Mouse (Mus musculus): ENCODE data around the gene 4921504E06Rik. TPM values are rescaled to one million over a fixed set of nuclear protein-coding genes. Genes with fewer than 3 reads are reported as not detected.

The 4921504E06Rik gene
- polyA plus RNA-seq, 1 experiment from 2014 or later, result not detected

- Histone ChIP-seq H3K4me2 (no peak overlapping the region), H3K27me3 (ENCODE audit: insufficient read depth, low read length) (peaks cover 81% of the 10 kb centered on the region), H3K9ac (no peak overlapping the region), H3K4me3 (ENCODE audit: low read depth, low read length) (no peak overlapping the region), H3K27ac (ENCODE audit: low read depth) (no peak overlapping the region), H3K9me3 (ENCODE audit: low read depth, low read length) (no peaks in the 10 kb centered on the region), H3K4me1 (ENCODE audit: insufficient read depth) (no peaks in the 10 kb centered on the region), H3K36me3 (ENCODE audit: insufficient read depth) (no peaks in the 10 kb centered on the region)
- TF ChIP-seq CTCF (IDR thresholded peaks at IDR 0.05; ENCODE audit: low read depth), result no peak
- no peak for ATAC-seq (ENCODE audit: insufficient read depth)
- DNase-seq, result no peak
- 10% methylated on average over 5 of the region's 5 CpGs for WGBS
Observed at GRCm38 (mm10) chr2:19455228-19455627, 98.5 kb downstream of the 4921504E06Rik start.

GRCm38 (mm10) chr2:19452531-19453055, 101.1 kb downstream of the 4921504E06Rik start:
- DNase-seq (no peak), ATAC-seq (ENCODE audit: insufficient read depth) (no peak)
- no peak overlapping the region for H3K27ac ChIP-seq (ENCODE audit: low read depth)
- WGBS, result under 1% methylated on average over 19 of the region's 19 CpGs
- H3K4me2 ChIP-seq, result no peak overlapping the region
- H3K27me3 ChIP-seq (ENCODE audit: insufficient read depth, low read length), result peaks cover 100% of the 10 kb centered on the region
- H3K4me3 ChIP-seq (ENCODE audit: low read depth, low read length), result no peak overlapping the region
- no peaks in the 10 kb centered on the region for H3K4me1 ChIP-seq (ENCODE audit: insufficient read depth)
- no peaks in the 10 kb centered on the region for H3K9me3 ChIP-seq (ENCODE audit: low read depth, low read length)
- no peaks in the 10 kb centered on the region for H3K36me3 ChIP-seq (ENCODE audit: insufficient read depth)
- H3K9ac ChIP-seq, result no peak overlapping the region
- TF ChIP-seq CTCF (IDR thresholded peaks at IDR 0.05; ENCODE audit: low read depth), result no peak

- Histone ChIP-seq H3K4me1 (ENCODE audit: insufficient read depth) (0 out of 2 replicates have a peak, but pooled peaks cover 4% of the 10 kb centered on the region), H3K4me3 (ENCODE audit: low read depth, low read length) (no peak overlapping the region), H3K4me2 (no peak overlapping the region), H3K36me3 (ENCODE audit: insufficient read depth) (no peaks in the 10 kb centered on the region), H3K27me3 (ENCODE audit: insufficient read depth, low read length) (peaks cover 98% of the 10 kb centered on the region), H3K9me3 (ENCODE audit: low read depth, low read length) (no peaks in the 10 kb centered on the region), H3K9ac (no peak overlapping the region), H3K27ac (ENCODE audit: low read depth) (no peak overlapping the region)
- ATAC-seq (ENCODE audit: insufficient read depth) (no peak), DNase-seq (no peak)
- TF ChIP-seq CTCF (IDR thresholded peaks at IDR 0.05; ENCODE audit: low read depth), result no peak
- 34% methylated on average over 4 of the region's 4 CpGs for WGBS
Observed at GRCm38 (mm10) chr2:19449308-19449707, 104.4 kb downstream of the 4921504E06Rik start.

- no peak overlapping the region for H3K9ac ChIP-seq
- H3K4me3 ChIP-seq (ENCODE audit: low read depth, low read length), result peak overlapping the region; percentile 18; the same call in 1 of the 2 replicates
- H3K27ac ChIP-seq (ENCODE audit: low read depth), result no peak overlapping the region
- peak; percentile 26; the same call in 1 of the 2 replicates for ATAC-seq (ENCODE audit: insufficient read depth)
- DNase-seq, result peak; percentile 51
- no peaks in the 10 kb centered on the region for H3K9me3 ChIP-seq (ENCODE audit: low read depth, low read length)
- H3K36me3 ChIP-seq (ENCODE audit: insufficient read depth), result no peaks in the 10 kb centered on the region
- H3K27me3 ChIP-seq (ENCODE audit: insufficient read depth, low read length), result peaks cover 97% of the 10 kb centered on the region
- H3K4me2 ChIP-seq, result peak overlapping the region; percentile 40; the same call in 1 of the 2 replicates
- 0 out of 2 replicates have a peak, but pooled peaks cover 4% of the 10 kb centered on the region for H3K4me1 ChIP-seq (ENCODE audit: insufficient read depth)
- TF ChIP-seq CTCF (IDR thresholded peaks at IDR 0.05; ENCODE audit: low read depth), result peak; percentile 49
- 1% methylated on average over 31 of the region's 31 CpGs for WGBS
Observed at GRCm38 (mm10) chr2:19448042-19448700, 105.5 kb downstream of the 4921504E06Rik start.

GRCm38 (mm10) chr2:19446746-19447145, 107.0 kb downstream of the 4921504E06Rik start:
- Histone ChIP-seq H3K4me2 (no peak overlapping the region), H3K4me3 (ENCODE audit: low read depth, low read length) (no peak overlapping the region), H3K27me3 (ENCODE audit: insufficient read depth, low read length) (peaks cover 96% of the 10 kb centered on the region), H3K36me3 (ENCODE audit: insufficient read depth) (no peaks in the 10 kb centered on the region), H3K9ac (no peak overlapping the region), H3K4me1 (ENCODE audit: insufficient read depth) (0 out of 2 replicates have a peak, but pooled peaks cover 4% of the 10 kb centered on the region), H3K9me3 (ENCODE audit: low read depth, low read length) (no peaks in the 10 kb centered on the region), H3K27ac (ENCODE audit: low read depth) (no peak overlapping the region)
- ATAC-seq (ENCODE audit: insufficient read depth) (no peak), DNase-seq (no peak)
- TF ChIP-seq CTCF (IDR thresholded peaks at IDR 0.05; ENCODE audit: low read depth), result no peak
- WGBS, result 4% methylated on average over 7 of the region's 7 CpGs

- Histone ChIP-seq H3K36me3 (ENCODE audit: insufficient read depth) (no peaks in the 10 kb centered on the region), H3K4me2 (peak overlapping the region; percentile 55), H3K27me3 (ENCODE audit: insufficient read depth, low read length) (peaks cover 96% of the 10 kb centered on the region), H3K27ac (ENCODE audit: low read depth) (no peak overlapping the region), H3K9ac (no peak overlapping the region), H3K9me3 (ENCODE audit: low read depth, low read length) (no peaks in the 10 kb centered on the region), H3K4me1 (ENCODE audit: insufficient read depth) (0 out of 2 replicates have a peak, but pooled peaks cover 4% of the 10 kb centered on the region), H3K4me3 (ENCODE audit: low read depth, low read length) (peak overlapping the region; percentile 33)
- DNase-seq, result peak; percentile 72
- ATAC-seq (ENCODE audit: insufficient read depth), result peak; percentile 62
- TF ChIP-seq CTCF (IDR thresholded peaks at IDR 0.05; ENCODE audit: low read depth), result no peak
- under 1% methylated on average over 65 of the region's 67 CpGs for WGBS
Observed at GRCm38 (mm10) chr2:19445871-19446501, 107.7 kb downstream of the 4921504E06Rik start.

All from lung, embryonic 14.5 days (tissue).